Mouse (Mus musculus) MEL (cell line): Measurements from ENCODE around the gene Nek8.

Experiments used
- CTCF ChIP-seq, 3 experiments: IDR thresholded peaks in 2 of 3; conservative IDR thresholded peaks in 1 of 3; 2 replicates each; pipeline ENCODE4 v1.5.1; 2011 to 2012; ENCODE audit warnings: low read length in 3 of 3, low read depth in 2 of 3, mild to moderate bottlenecking in 2 of 3, improper control_type of control experiment in 1 of 3, inconsistent platforms in 1 of 3, mixed read lengths in 1 of 3, moderate library complexity in 1 of 3; ENCODE audit not compliant: control insufficient read depth in 1 of 3, insufficient read depth in 1 of 3, poor library complexity in 1 of 3, severe bottlenecking in 1 of 3
- EP300 ChIP-seq, 2 experiments: IDR thresholded peaks; 2 replicates each; pipeline ENCODE4 v1.6.1; 2011; ENCODE audit warnings: improper control_type of control experiment in 2 of 2, low read length in 2 of 2, low read depth in 1 of 2, mild to moderate bottlenecking in 1 of 2
- MAFK ChIP-seq: IDR thresholded peaks from 2 replicates; pipeline ENCODE4 v1.6.1; 2011; ENCODE audit warnings: low read depth, mild to moderate bottlenecking, low read length, improper control_type of control experiment, borderline replicate concordance
- MYC ChIP-seq: IDR thresholded peaks from 2 replicates; pipeline ENCODE4 v1.6.1; 2011; ENCODE audit warnings: low read depth, mild to moderate bottlenecking, low read length, improper control_type of control experiment, moderate library complexity
- POLR2A ChIP-seq, 2 experiments: IDR thresholded peaks; 2 replicates each; pipeline ENCODE4 v1.6.1; 2011 to 2012; ENCODE audit warnings: low read length in 2 of 2, mild to moderate bottlenecking in 2 of 2, control low read depth in 1 of 2, improper control_type of control experiment in 1 of 2, low read depth in 1 of 2, moderate library complexity in 1 of 2; ENCODE audit not compliant: control insufficient read depth in 1 of 2, insufficient read depth in 1 of 2, poor library complexity in 1 of 2
- POLR2AphosphoS2 ChIP-seq: IDR thresholded peaks from 2 replicates; pipeline ENCODE4 v1.6.1; 2011; ENCODE audit warnings: low read length, improper control_type of control experiment

DNA sequence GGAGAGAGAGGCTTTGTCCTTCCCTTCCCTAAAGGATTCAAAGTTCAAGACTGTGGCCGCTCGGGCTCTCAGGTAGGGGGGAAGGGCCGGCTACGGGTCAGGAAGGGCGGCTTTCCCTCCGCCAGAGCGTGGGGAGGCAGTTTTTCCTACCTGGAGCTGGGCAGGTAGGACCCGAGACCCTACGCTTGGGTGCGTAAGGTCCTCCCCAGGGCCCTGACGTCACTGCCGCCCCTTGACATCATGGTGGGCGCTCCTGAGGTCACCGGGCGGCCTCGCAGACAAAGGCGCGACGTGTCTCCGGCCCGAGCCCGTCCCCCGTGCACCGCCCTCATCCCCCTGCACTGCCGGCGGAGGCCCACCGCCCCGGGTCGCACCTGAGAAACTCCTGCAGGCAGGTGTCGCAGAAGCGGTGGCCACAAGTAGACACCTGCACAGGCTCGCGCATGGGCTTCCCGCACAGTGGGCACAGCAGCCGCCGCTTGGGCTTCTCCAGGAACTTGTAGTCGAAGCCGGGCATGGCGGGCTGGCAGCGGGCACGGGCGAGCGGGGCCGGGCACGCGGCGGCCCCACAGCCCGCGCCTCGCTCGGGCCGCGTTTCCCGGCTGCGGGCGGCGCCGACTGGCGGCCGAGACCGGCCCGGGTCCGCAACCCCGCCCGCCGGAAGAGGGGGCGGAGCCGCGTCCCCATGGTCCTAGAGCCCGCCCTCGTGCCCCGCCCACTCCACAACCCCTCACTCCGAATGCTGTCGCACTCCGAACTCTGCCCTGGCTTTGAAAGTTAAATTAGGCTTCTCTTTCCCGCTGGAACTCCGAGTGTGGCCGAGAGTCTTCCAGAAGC is 11.3 kb downstream of the Nek8 start, which contains the start of gene Traf4:
- TF ChIP-seq CTCF (IDR thresholded peaks at IDR 0.05 in 2 of 3, conservative IDR thresholded peaks at IDR 0.05 in 1 of 3; ENCODE audit: control insufficient read depth in 1 of 3, insufficient read depth in 1 of 3, low read depth in 2 of 3, low read length in 3 of 3, poor library complexity in 1 of 3, severe bottlenecking in 1 of 3) (peak in 2 of 3 experiments; percentile 34 to 65; a peak in 3 of 6 replicates), EP300 (IDR thresholded peaks at IDR 0.05; ENCODE audit: low read depth in 1 of 2, low read length in 2 of 2) (no peak; a peak in 1 of 4 replicates), MAFK (no peak), POLR2AphosphoS2 (peak; percentile 82), MYC (0 out of 2 replicates have a peak, but pooled peaks have one; percentile 25), POLR2A (IDR thresholded peaks at IDR 0.05; ENCODE audit: control insufficient read depth in 1 of 2, insufficient read depth in 1 of 2, low read depth in 1 of 2, low read length in 2 of 2, poor library complexity in 1 of 2) (peak; percentile 76 to 95)
